Mouse (Mus musculus): Measurements from ENCODE around the gene Snx29.

DNA sequence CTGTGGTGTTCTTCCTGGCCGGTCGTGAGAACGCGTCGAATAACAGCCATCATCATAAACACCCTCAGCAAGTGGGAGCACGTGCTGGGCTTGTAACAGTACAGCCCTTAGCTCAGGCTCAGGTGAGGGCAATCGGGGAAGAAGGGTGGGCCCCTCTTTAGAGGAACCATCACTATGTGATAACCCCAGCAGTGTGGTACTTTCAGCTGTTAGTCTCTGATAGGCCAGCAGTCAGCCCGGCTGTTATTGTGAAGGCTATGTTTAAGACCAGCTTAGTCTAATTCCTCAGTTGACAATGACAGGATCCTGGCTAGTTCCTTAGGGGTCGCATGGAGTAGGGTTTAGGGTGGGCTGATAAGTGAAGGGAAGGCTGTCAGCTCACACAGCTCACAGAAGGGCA, 362.6 kb downstream of the Snx29 start:
- TF ChIP-seq HCFC1 (IDR thresholded peaks at IDR 0.05; ENCODE audit: borderline replicate concordance, insufficient read depth, low read length) (no peak), ZC3H11A (IDR thresholded peaks at IDR 0.05; ENCODE audit: borderline replicate concordance, low read depth, low read length) (no peak), CHD2 (IDR thresholded peaks at IDR 0.05; ENCODE audit: low read depth, low read length) (no peak)
